Mouse (Mus musculus): Measurements from ENCODE around the gene Retsat. TPM values are rescaled to one million over a fixed set of nuclear protein-coding genes. Genes with fewer than 3 reads are reported as not detected.

The Retsat gene
- total and polyA plus RNA-seq, 3 experiments, result 15.5 to 27.7 (median 15.6) TPM

DNA sequence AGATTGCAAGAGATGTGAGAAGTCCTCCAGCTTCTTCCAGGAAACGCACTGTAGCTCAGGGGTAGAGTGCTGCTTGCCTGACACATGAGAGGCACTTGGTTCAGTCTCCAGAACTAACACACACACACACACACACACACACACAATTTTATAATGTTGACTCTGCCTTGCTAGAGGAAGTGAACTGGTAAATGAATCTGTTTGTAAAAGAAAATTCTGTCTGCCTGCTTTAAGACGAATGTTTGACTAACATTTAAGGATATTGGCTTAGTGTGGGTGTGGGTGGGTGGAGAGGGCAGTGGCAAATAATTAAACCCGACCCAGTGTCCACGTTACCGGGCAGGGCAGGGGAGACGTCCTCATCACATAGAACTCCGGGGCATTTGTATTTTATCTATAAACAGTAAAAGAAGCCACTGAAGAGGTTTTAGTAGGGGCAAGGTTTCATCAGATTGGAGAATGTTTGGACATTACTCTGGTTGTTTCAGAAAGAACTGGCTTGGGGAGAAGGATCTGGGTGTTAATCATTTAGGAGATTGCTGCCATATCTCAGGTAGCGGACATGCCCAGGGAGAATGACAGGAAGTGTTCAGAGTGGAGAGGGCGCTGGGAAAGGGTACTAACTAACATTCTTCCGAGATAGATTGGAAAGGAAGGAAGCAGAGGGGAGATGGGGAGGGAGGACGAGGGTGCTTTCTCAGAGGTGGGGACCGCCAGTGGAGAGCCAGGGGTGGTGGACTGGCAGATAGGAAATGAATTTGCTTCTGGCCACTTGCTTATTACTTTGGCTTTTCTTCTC lies 21.7 kb downstream of the Retsat start:
- in situ Hi-C loops (cut with MboI; ENCODE audit: low pct_ligation_motif_present, low pct_unique_long_range_greater_than_20kb, low sequenced_read_pairs), result no loop called here

GRCm38 (mm10) chr6:72620920-72621319 lies 22.6 kb downstream of the Retsat start:
- dilution Hi-C loops (cut with MboI; ENCODE audit: extremely low pct_ligation_motif_present, extremely low pct_unique_long_range_greater_than_20kb, low sequenced_read_pairs), result no loop called here
- Histone ChIP-seq H3K27me3 (replicated peaks) (no peaks in the 10 kb centered on the region), H3K79me2 (replicated peaks; ENCODE audit: control insufficient read depth, extremely low read depth, insufficient read depth, poor library complexity, severe bottlenecking) (peaks cover 6% of the 10 kb centered on the region), H3K9ac (ENCODE audit: insufficient read depth, low read depth) (no peak overlapping the region), H3K36me3 (replicated peaks in 1 of 2; ENCODE audit: control insufficient read depth in 1 of 2, insufficient read depth in 1 of 2, low read length in 1 of 2) (peaks cover 0 to 7% of the 10 kb centered on the region in 2 experiments), H3K9me3 (replicated peaks; ENCODE audit: low read length) (no peaks in the 10 kb centered on the region), H3K27ac (ENCODE audit: insufficient read depth, low read depth) (no peak overlapping the region), H3K4me2 (ENCODE audit: insufficient read depth, low read depth, poor library complexity, severe bottlenecking) (no peak overlapping the region), H3K4me3 (replicated peaks in 1 of 3; ENCODE audit: low read depth in 2 of 3, low read length in 2 of 3, poor library complexity in 1 of 3) (no peak overlapping the region), H3K4me1 (ENCODE audit: control insufficient read depth in 1 of 2, insufficient read depth in 2 of 2) (peaks cover 2 to 14% of the 10 kb centered on the region in 2 experiments; a peak in 2 of 4 replicates)
- no peak for TF ChIP-seq E2F4 (IDR thresholded peaks at IDR 0.05; ENCODE audit: insufficient replicate concordance, low read depth, low read length)
- no peak for TF ChIP-seq NRF1 (IDR thresholded peaks at IDR 0.05; ENCODE audit: low read depth, low read length)
- no peak for TF ChIP-seq SMC3 (IDR thresholded peaks at IDR 0.05; ENCODE audit: low read depth, low read length)
- no peak for TF ChIP-seq ZC3H11A (IDR thresholded peaks at IDR 0.05; ENCODE audit: low read depth, low read length)
- TF ChIP-seq USF2 (conservative IDR thresholded peaks at IDR 0.05; ENCODE audit: low read depth, low read length), result no peak
- TF ChIP-seq TBP (conservative IDR thresholded peaks at IDR 0.05; ENCODE audit: low read depth, low read length), result no peak
- no peak for TF ChIP-seq BHLHE40 (IDR thresholded peaks at IDR 0.05; ENCODE audit: low read depth, low read length)
- no peak for DNase-seq (ENCODE audit: extremely low read depth)
- in situ Hi-C loops (cut with MboI; ENCODE audit: low pct_ligation_motif_present, low pct_unique_long_range_greater_than_20kb, low sequenced_read_pairs), result no loop called here

More for the DNA sequence above, 21.7 kb downstream of the Retsat start:
- Histone ChIP-seq H3K27me3 (replicated peaks) (no peaks in the 10 kb centered on the region), H3K4me2 (ENCODE audit: insufficient read depth, low read depth, poor library complexity, severe bottlenecking) (no peak overlapping the region), H3K27ac (ENCODE audit: insufficient read depth, low read depth) (no peak overlapping the region), H3K4me3 (replicated peaks in 1 of 3; ENCODE audit: low read depth in 2 of 3, low read length in 2 of 3, poor library complexity in 1 of 3) (no peak overlapping the region), H3K4me1 (ENCODE audit: control insufficient read depth in 1 of 2, insufficient read depth in 2 of 2) (peaks cover 2 to 17% of the 10 kb centered on the region in 2 experiments; a peak in 2 of 4 replicates), H3K9me3 (replicated peaks; ENCODE audit: low read length) (no peaks in the 10 kb centered on the region), H3K79me2 (replicated peaks; ENCODE audit: control insufficient read depth, extremely low read depth, insufficient read depth, poor library complexity, severe bottlenecking) (peaks cover 16% of the 10 kb centered on the region), H3K36me3 (replicated peaks in 1 of 2; ENCODE audit: control insufficient read depth in 1 of 2, insufficient read depth in 1 of 2, low read length in 1 of 2) (peaks cover 0 to 12% of the 10 kb centered on the region in 2 experiments), H3K9ac (ENCODE audit: insufficient read depth, low read depth) (no peak overlapping the region)
- DNase-seq (ENCODE audit: extremely low read depth), result no peak
- TF ChIP-seq ZMIZ1 (IDR thresholded peaks at IDR 0.05; ENCODE audit: low read depth, low read length) (no peak), PAX5 (IDR thresholded peaks at IDR 0.05; ENCODE audit: low read length) (no peak), CHD1 (IDR thresholded peaks at IDR 0.05; ENCODE audit: low read depth, low read length) (no peak), ETS1 (conservative IDR thresholded peaks at IDR 0.05; ENCODE audit: low read depth, low read length) (no peak), MAFK (IDR thresholded peaks at IDR 0.05; ENCODE audit: insufficient replicate concordance, low read length) (no peak), MEF2A (IDR thresholded peaks at IDR 0.05; ENCODE audit: borderline replicate concordance, low read depth, low read length) (no peak), JUN (IDR thresholded peaks at IDR 0.05; ENCODE audit: insufficient read depth, low read depth, low read length) (no peak), ZC3H11A (IDR thresholded peaks at IDR 0.05; ENCODE audit: low read depth, low read length) (no peak), JUND (conservative IDR thresholded peaks at IDR 0.05; ENCODE audit: low read depth, low read length) (no peak), ZNF384 (IDR thresholded peaks at IDR 0.05; ENCODE audit: low read depth, low read length) (no peak), BHLHE40 (IDR thresholded peaks at IDR 0.05; ENCODE audit: low read depth, low read length) (no peak), MAZ (IDR thresholded peaks at IDR 0.05; ENCODE audit: low read depth, low read length) (no peak), SIN3A (IDR thresholded peaks at IDR 0.05; ENCODE audit: low read length) (no peak), USF1 (IDR thresholded peaks at IDR 0.05; ENCODE audit: low read depth, low read length) (no peak), MYC (IDR thresholded peaks at IDR 0.05; ENCODE audit: low read depth, low read length) (no peak), MXI1 (IDR thresholded peaks at IDR 0.05; ENCODE audit: low read depth, low read length) (no peak)
- dilution Hi-C loops (cut with MboI; ENCODE audit: extremely low pct_ligation_motif_present, extremely low pct_unique_long_range_greater_than_20kb, low sequenced_read_pairs), result no loop called here

Data from CH12.LX (cell line).